Mouse (Mus musculus) erythroblast, adult 5-6 weeks (primary cell): ENCODE data around the gene Hinfp. TPM values are rescaled to one million over a fixed set of nuclear protein-coding genes. Genes with fewer than 3 reads are reported as not detected.
A peak's percentile ranks its signal among the peaks of the same experiment; 100 is the strongest.

Experiments
- ATAC-seq: replicated peaks from 2 replicates; pipeline ENCODE4 v1.8.0; 2016; ENCODE audit warnings: moderate number of reproducible peaks, mild to moderate bottlenecking, moderate TSS enrichment, inconsistent platforms; ENCODE audit not compliant: poor library complexity, low FRiP score, severe bottlenecking
- total RNA-seq, 2 experiments: library from RNA; stranded (forward) in 1 of 2; stranded (reverse) in 1 of 2; fragments of 150-400 nt in 1 of 2; fragments of 200-764, 138-1000 nt in 1 of 2; gene quantifications; 2 replicates each; pipeline versions ENCODE4 v1.2.3 to v1.2.4; 2015 to 2017; ENCODE audit warnings: low replicate concordance in 2 of 2

Gene Hinfp
- total RNA-seq, 2 experiments from 2014 or later: 2.5 to 8.4 TPM

DNA sequence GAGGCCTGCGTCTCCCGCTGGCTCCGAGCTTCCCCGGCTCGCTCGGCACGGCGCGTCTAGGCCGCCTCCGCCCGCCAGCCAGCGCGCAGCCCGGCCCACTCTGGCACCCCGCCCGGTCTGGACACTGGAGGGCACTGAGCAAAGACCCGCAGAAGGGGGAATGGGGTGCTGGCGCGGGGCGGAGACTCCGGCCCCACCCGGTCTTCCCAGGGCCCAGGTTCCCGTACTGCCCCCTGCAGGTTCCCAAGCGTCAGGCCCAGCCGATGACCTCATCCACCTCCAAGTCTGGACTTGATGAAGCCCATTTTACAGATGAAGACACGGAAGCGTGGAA is 37.5 kb downstream of the Hinfp start:
- ATAC-seq: peak; percentile 92

DNA sequence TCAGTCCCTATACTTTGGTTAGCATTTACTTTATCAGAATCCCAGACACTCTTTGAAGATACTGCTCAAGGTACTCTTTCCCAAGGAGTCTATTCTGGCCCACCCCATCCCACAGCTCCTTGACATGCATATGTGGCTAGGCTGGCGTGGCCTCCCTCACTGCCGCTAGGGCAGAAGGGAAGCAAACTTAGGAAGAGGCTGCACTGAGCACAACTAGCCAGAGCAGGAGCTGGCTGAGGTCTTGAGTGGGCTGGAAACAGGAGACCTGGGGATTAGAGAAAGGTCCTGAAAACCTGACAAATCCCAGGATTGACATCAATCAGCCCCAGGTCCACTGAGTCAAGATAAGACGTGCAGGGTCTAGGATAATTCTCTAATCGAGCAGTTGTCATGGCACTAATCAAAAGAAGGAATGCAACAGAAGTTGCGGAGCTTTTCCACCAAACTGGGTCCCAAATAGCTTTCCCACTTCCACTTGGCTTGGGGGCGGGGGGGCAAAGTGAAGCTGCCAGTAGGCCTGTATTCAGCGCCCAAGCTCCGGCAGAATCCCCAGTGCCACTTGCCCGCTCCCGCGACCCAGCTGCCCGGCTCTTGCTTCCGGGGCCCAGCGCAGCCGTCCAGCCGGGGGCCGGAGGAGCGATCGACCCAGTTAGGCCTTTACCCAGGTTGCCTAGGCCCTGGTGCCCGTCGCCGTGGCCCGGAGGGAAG is 38.0 kb downstream of the Hinfp start:
- ATAC-seq: no peak

DNA sequence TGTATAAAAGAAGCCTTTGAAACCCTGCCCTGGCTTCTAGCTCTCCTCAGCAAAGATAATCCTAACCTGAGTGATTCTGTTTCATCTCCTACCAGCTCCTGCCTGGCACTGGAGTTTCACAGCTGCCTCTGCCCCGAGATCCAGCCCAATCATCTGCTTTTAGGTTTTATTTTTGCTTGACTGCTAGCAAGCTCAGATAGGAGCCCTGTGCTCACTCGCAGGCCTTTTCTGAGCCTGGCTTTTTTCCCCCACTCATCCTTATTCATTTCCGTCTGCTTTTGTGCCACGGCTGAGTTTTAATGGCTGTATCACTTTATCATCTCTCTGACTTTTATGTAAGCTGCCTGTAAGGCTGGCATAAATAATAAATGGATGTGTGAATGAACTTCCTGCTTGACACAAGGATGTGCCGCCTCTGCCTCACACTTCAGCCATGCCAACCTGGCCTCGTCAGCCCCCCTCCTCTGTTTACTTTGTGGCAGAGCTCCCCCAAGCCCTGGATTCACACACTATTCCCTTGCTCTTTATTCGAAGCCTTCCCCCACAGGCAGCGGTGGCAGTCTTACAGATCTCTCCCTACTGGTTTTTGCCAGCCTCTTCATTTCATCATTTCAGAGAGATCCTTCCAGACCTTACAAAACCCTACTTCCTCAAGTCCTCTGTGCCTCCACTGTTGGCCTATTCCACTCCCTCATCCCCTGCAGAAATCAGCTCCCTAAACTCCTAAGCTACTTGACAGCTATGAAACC is 38.8 kb downstream of the Hinfp start:
- ATAC-seq: no peak

DNA sequence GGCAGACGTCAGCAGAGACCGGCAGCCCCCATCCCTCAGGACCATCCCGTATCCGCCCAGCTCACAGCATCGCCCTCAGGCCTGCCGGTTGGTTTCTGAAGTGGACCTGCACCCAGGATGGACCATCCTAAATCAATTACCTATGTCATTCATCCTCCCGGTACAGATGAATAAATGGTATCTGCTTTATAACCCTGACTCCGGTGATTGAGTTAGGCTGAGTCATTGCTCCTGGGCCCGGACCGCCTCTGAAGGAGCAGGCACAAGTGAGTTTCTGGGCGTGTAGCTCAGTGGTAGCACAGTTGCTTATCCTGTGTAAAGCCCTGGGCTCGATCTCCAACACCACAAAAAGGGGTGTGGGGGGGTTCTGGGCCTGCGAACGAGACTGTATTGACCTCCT is 44.1 kb downstream of the Hinfp start:
- ATAC-seq: no peak

DNA sequence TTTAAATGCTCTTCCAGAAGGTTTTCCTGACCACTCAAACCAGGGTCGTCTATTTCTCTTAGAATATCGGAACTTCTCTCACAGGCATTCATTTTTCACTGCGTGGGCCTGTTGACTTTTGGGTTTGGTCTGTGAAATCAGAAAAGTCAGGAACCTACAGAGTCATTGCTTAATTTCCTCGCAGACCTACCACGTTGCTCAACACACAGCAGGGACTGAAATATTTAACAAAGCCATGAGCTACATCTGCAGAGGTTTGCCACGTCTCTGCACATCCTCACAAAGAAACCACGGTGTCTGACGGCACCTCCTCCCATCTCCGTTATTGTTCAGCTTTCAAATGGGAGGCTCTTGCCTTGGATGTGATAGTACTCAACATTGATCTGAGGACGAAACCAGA is 46.5 kb downstream of the Hinfp start:
- ATAC-seq: no peak

DNA sequence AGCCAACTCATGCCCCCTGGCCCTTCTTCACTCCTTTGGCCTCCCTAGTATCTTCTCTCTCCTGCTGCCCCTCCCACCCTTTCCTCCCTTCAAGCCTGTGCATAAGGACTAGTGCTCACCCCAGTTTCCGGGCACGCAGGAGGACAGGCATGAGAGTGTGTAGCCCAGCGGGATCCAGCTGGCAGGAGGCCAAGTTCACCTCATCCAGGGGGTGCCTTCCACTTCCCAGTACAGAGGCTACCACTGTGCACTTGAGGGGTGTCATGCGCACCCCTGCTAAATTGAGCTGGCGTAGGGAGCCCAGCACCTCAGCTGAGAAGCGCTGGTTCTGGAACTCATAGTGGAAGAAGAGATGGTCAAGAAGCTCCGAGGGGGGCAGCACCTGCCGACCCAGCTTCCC is 49.3 kb downstream of the Hinfp start:
- ATAC-seq: no peak

DNA sequence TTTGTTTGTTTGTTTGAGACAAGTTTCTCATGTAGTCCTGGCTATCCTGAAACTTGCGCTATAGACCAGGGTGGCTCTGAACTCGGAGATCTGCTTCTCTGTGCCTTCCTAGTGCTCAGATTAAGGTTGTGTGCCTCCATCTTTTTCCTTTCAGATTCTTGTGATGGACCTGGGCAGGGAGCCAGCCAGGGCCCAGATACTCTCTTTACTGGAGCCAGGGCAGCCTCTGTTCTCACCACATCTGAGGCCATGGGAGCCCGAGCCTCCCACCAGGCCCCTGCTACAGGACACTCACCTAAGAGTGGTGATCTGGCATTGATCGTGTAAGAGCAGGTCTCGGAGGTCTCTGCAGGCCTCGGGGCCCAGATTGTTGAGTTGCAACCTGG is 50.3 kb downstream of the Hinfp start:
- no peak for ATAC-seq

DNA sequence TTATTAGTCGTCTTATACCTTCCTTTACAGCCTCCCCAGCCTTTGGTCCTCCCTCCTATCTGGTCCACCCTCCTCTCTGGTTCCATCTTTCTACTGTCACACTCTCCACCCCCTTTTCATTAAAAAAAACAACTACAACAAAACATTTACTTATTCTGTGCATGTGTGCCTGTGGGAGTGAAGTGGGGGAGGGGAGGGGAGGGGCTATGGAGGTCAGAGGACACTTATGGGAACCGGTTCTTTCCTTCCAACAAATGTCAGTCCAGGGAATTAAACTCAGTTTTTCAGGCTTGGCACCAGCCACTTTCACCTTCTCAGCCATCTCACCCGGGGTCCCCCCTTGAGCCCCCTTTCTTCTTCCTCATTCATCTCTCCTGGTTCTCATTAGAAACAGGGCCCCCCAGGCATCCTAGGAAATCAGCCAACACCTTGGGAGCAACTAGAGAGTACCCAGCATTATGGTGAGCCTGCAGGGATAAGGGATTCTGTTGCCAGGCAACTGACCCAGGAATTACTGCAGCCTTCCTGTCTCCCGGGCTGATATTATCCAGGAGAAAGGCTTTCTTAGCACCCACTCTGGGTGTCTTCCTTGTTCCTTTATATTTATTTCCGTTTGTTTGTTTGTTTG is 50.8 kb downstream of the Hinfp start:
- no peak for ATAC-seq

DNA sequence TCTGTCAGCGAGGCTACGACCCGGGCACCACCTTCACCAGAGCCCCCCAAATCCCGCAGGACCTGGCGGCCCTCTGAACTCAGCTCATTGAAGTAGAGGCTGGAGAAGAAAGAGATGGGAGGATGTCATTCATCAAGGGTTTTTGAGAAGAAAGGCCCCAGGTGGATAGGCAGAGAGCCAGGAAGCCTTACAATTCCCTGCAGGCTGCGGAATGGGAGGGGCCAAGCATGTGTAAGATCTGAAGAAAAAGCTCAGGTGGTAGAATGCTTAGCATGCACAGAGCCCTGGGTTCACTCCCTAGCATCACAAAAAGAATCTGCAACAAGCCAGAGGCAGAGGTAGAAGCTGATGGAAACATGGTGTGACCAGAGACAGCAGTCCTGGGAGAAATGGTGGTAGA is 52.0 kb downstream of the Hinfp start:
- ATAC-seq: no peak

DNA sequence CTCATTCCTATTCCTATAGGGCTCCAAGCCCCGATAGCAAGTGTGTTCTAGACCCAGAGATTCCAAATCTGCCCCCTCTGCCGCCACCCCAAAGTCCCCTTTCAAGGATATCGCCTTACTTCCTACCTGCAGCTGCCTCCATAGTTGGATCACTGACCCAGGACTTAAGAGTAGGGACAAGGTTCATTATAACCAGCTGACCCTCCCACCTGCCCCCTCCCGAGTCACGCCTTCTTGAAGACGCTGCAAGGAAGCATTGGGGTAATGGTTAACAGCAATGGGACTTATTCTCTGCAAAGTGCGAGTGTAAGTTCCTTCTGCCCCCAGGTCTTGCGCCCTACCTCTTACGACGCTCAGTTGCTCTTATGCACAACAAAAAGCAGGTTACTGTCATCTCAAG is 54.2 kb downstream of the Hinfp start, which contains the start of gene Pdzd3:
Gene Pdzd3 (minus strand): TSS at position 158 of the 400 bp plus-strand sequence.
- no peak for ATAC-seq

DNA sequence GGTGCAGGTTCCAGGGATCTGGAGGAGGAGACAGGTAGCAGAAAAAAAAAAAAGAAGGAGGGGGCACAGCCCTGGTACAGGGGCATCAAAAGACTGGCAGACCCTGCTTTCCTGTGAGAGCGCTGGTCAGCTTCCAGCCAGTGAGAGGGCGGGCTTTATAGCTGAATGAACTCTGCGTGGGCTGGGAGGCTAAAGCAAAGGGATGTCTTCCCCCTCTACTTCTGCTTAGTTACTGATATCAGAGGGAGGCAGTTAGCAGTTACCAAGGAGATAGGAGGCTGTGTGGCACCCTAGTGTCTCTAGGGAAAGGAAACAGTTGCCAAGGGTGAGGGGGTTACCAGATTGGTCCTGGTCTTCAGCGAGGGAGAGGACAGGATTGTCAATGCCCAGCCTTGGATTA is 55.0 kb downstream of the Hinfp start:
- no peak for ATAC-seq

DNA sequence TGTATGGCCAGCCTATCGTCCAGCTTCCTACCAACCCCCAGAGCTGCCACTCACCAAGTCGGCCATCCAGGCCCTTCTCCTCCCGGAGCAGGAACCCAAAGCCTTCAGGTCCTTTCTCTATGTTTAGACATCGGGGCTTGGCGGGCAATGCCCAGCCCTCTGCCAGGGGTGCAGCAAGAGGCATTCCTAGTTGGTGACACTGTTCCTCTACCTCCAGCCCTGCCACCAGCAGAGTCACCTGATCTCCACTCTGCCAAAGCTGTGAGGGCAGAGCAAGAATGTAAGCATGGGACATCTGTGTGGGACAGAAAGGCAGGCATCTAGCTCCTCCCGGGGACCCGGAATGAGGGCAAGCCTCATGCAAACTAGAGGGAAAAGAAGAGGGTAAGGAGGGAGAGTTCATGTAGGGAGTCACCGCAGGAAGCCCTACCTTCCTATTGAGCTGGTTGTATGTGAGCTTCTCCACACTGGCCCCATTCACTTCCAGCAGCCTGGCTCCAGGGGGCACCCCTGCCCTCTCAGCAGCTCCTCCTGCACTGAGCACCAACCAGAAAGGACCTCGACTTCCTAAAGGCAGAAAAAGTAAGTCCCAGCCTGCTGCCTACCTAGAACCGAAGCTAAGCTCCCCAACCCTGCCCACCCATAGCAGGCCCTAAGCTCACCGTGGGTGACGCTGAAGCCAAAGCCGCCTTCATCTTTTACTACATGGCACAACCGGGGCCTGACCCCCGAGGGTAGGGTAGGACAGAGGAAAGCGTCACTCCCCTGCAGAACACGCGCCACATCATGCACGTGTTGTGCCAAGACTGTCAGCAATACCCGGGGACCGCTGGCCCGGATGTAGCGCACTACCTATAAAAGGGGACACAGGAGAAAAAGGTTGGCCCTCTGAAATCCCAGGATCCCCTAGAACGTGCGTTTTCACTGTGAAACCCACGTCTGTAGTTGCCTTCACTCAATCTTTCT is 56.0 kb downstream of the Hinfp start:
- peak; percentile 41; the same call in 1 of the 2 replicates for ATAC-seq

DNA sequence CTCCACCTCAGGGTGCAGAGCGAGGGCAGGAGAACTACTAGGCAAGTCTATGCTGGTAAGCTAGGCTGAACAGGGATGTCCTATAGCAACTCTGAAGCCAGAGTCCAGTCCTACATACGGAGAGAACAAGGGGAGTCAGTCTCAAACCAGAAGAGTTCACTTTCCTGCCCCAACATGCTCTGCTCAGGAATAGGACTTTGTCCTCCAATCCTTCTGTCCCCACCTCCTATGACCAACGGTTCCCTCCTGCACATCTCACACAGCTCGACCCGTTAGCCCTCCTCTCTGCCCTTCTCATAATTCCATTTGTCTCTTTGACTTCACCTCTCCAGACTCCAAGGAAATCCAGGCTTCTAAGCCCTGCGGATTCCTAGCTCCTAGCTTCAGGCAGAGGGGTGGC is 57.6 kb downstream of the Hinfp start:
- ATAC-seq: no peak

DNA sequence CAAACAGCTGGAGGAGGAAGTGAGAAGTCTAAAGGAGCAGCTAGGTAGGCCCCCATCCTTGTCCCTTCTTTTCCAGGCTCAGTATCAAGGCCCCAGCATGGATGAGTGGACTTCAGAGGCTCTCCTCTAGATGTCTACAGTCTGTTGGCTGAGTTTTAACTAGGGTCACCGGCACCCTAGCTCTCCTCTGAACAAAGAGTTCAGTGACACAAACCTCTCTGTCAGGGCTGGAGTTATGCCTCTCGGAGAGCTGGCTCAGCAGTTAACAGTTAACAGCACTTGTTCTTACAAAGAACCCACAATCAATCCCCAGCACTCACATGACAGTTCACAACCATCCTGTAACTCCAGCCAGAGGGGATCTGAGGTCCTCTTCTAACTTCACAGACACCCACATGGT is 61.9 kb downstream of the Hinfp start:
- no peak for ATAC-seq

Other genes with a start within 250 kb of the Hinfp start
- 1.0 and 1.3 TPM in 2 replicates for gene Usp2, start 238.7 kb downstream of the Hinfp start, total RNA-seq (2015; ENCODE audit: low replicate concordance)
- 0.28 and 5.7 TPM in 2 replicates for gene Usp2, start 238.7 kb downstream of the Hinfp start, total RNA-seq (2017; ENCODE audit: low replicate concordance)
- not detected in 2 replicates for gene Mfrp, start 203.9 kb downstream of the Hinfp start, total RNA-seq (2015; ENCODE audit: low replicate concordance)
- gene Mfrp, start 203.9 kb downstream of the Hinfp start, total RNA-seq (2017; ENCODE audit: low replicate concordance): not detected in 2 replicates
- 2.1 TPM in 1 of 2 replicates, not detected in the other for gene C1qtnf5, start 198.4 kb downstream of the Hinfp start, total RNA-seq (2015; ENCODE audit: low replicate concordance)
- not detected in 2 replicates for gene C1qtnf5, start 198.4 kb downstream of the Hinfp start, total RNA-seq (2017; ENCODE audit: low replicate concordance)
- not detected in 2 replicates for gene Gm49380, start 192.2 kb downstream of the Hinfp start, total RNA-seq (2015; ENCODE audit: low replicate concordance)
- not detected in 2 replicates for gene Gm49380, start 192.2 kb downstream of the Hinfp start, total RNA-seq (2017; ENCODE audit: low replicate concordance)
- gene Rnf26, start 192.2 kb downstream of the Hinfp start, total RNA-seq (2015; ENCODE audit: low replicate concordance): 11.1 and 23.6 TPM in 2 replicates
- 13.5 and 15.6 TPM in 2 replicates for gene Rnf26, start 192.2 kb downstream of the Hinfp start, total RNA-seq (2017; ENCODE audit: low replicate concordance)
- 0.77 TPM in 1 of 2 replicates, not detected in the other for gene Mcam, start 171.2 kb downstream of the Hinfp start, total RNA-seq (2015; ENCODE audit: low replicate concordance)
- 0.60 TPM in 1 of 2 replicates, not detected in the other for gene Mcam, start 171.2 kb downstream of the Hinfp start, total RNA-seq (2017; ENCODE audit: low replicate concordance)
- 43.7 and 46.9 TPM in 2 replicates for gene Cbl, start 71.6 kb downstream of the Hinfp start, total RNA-seq (2015; ENCODE audit: low replicate concordance)
- 14.6 and 35.3 TPM in 2 replicates for gene Cbl, start 71.6 kb downstream of the Hinfp start, total RNA-seq (2017; ENCODE audit: low replicate concordance)
- gene Ccdc153, start 65.0 kb downstream of the Hinfp start, total RNA-seq (2015; ENCODE audit: low replicate concordance): not detected in 2 replicates
- not detected in 2 replicates for gene Ccdc153, start 65.0 kb downstream of the Hinfp start, total RNA-seq (2017; ENCODE audit: low replicate concordance)
- not detected in 2 replicates for gene Pdzd3, start 54.2 kb downstream of the Hinfp start, total RNA-seq (2015; ENCODE audit: low replicate concordance)
- not detected in 2 replicates for gene Pdzd3, start 54.2 kb downstream of the Hinfp start, total RNA-seq (2017; ENCODE audit: low replicate concordance)
- gene Nlrx1, start 37.1 kb downstream of the Hinfp start, total RNA-seq (2015; ENCODE audit: low replicate concordance): 2.7 and 5.6 TPM in 2 replicates
- 0.98 and 11.2 TPM in 2 replicates for gene Nlrx1, start 37.1 kb downstream of the Hinfp start, total RNA-seq (2017; ENCODE audit: low replicate concordance)
- gene Abcg4, start 17.1 kb downstream of the Hinfp start, total RNA-seq (2015; ENCODE audit: low replicate concordance): 20.8 and 24.2 TPM in 2 replicates
- 18.1 and 18.8 TPM in 2 replicates for gene Abcg4, start 17.1 kb downstream of the Hinfp start, total RNA-seq (2017; ENCODE audit: low replicate concordance)
- gene C2cd2l, start 14.6 kb upstream of the Hinfp start, total RNA-seq (2015; ENCODE audit: low replicate concordance): 13.4 and 16.3 TPM in 2 replicates
- 14.1 and 17.0 TPM in 2 replicates for gene C2cd2l, start 14.6 kb upstream of the Hinfp start, total RNA-seq (2017; ENCODE audit: low replicate concordance)
- 9.2 and 17.1 TPM in 2 replicates for gene Dpagt1, start 20.3 kb upstream of the Hinfp start, total RNA-seq (2015; ENCODE audit: low replicate concordance)
- gene Dpagt1, start 20.3 kb upstream of the Hinfp start, total RNA-seq (2017; ENCODE audit: low replicate concordance): 4.9 and 5.7 TPM in 2 replicates
- gene H2afx, start 29.0 kb upstream of the Hinfp start, total RNA-seq (2015; ENCODE audit: low replicate concordance): 45.2 and 69.0 TPM in 2 replicates
- gene H2afx, start 29.0 kb upstream of the Hinfp start, total RNA-seq (2017; ENCODE audit: low replicate concordance): 159 and 219 TPM in 2 replicates
- gene Hmbs, start 38.6 kb upstream of the Hinfp start, total RNA-seq (2015; ENCODE audit: low replicate concordance): 3,498 and 3,777 TPM in 2 replicates
- 2,796 and 3,284 TPM in 2 replicates for gene Hmbs, start 38.6 kb upstream of the Hinfp start, total RNA-seq (2017; ENCODE audit: low replicate concordance)
- 7.7 and 8.2 TPM in 2 replicates for gene Vps11, start 56.0 kb upstream of the Hinfp start, total RNA-seq (2015; ENCODE audit: low replicate concordance)
- gene Vps11, start 56.0 kb upstream of the Hinfp start, total RNA-seq (2017; ENCODE audit: low replicate concordance): 7.8 and 12.1 TPM in 2 replicates
- gene Hyou1, start 73.8 kb upstream of the Hinfp start, total RNA-seq (2015; ENCODE audit: low replicate concordance): 12.1 and 14.0 TPM in 2 replicates
- 16.7 and 18.1 TPM in 2 replicates for gene Hyou1, start 73.8 kb upstream of the Hinfp start, total RNA-seq (2017; ENCODE audit: low replicate concordance)
- 4.0 and 25.9 TPM in 2 replicates for gene Slc37a4, start 91.2 kb upstream of the Hinfp start, total RNA-seq (2015; ENCODE audit: low replicate concordance)
- gene Slc37a4, start 91.2 kb upstream of the Hinfp start, total RNA-seq (2017; ENCODE audit: low replicate concordance): 2.5 and 4.0 TPM in 2 replicates
- gene Rps25, start 101.5 kb upstream of the Hinfp start, total RNA-seq (2015; ENCODE audit: low replicate concordance): 639 and 656 TPM in 2 replicates
- gene Rps25, start 101.5 kb upstream of the Hinfp start, total RNA-seq (2017; ENCODE audit: low replicate concordance): 277 and 380 TPM in 2 replicates
- 27.0 and 53.0 TPM in 2 replicates for gene Trappc4, start 101.9 kb upstream of the Hinfp start, total RNA-seq (2015; ENCODE audit: low replicate concordance)
- gene Trappc4, start 101.9 kb upstream of the Hinfp start, total RNA-seq (2017; ENCODE audit: low replicate concordance): 2.5 and 12.2 TPM in 2 replicates
- 3.8 and 18.8 TPM in 2 replicates for gene Ccdc84, start 112.9 kb upstream of the Hinfp start, total RNA-seq (2015; ENCODE audit: low replicate concordance)
- gene Ccdc84, start 112.9 kb upstream of the Hinfp start, total RNA-seq (2017; ENCODE audit: low replicate concordance): 9.1 and 12.0 TPM in 2 replicates
- not detected in 2 replicates for gene Foxr1, start 135.5 kb upstream of the Hinfp start, total RNA-seq (2015; ENCODE audit: low replicate concordance)
- gene Foxr1, start 135.5 kb upstream of the Hinfp start, total RNA-seq (2017; ENCODE audit: low replicate concordance): not detected in 2 replicates
- gene Upk2, start 149.3 kb upstream of the Hinfp start, total RNA-seq (2015; ENCODE audit: low replicate concordance): not detected in 2 replicates
- gene Upk2, start 149.3 kb upstream of the Hinfp start, total RNA-seq (2017; ENCODE audit: low replicate concordance): not detected in 2 replicates
- 0.77 and 0.84 TPM in 2 replicates for gene Bcl9l, start 177.2 kb upstream of the Hinfp start, total RNA-seq (2015; ENCODE audit: low replicate concordance)
- gene Bcl9l, start 177.2 kb upstream of the Hinfp start, total RNA-seq (2017; ENCODE audit: low replicate concordance): 0.42 and 2.8 TPM in 2 replicates